Mouse (Mus musculus) lung, embryonic 15.5 days (tissue): Measurements from ENCODE around the gene Scnn1b. TPM values are rescaled to one million over a fixed set of nuclear protein-coding genes. Genes with fewer than 3 reads are reported as not detected.

Source experiments
- ATAC-seq: fragments of 200-750 bp; cut with Nextera tagmentation; 2 replicates; pipeline ENCODE4 v1.8.0; 2017; ENCODE audit warnings: moderate number of reproducible peaks, borderline replicate concordance; ENCODE audit not compliant: low FRiP score, low TSS enrichment; ENCODE audit errors: extremely low read depth
- H3K27ac ChIP-seq: fragments of 300-500 bp; sonication (generic); 2 replicates; pipeline ENCODE4 v1.5.1; 2015; ENCODE audit warnings: moderate library complexity, mild to moderate bottlenecking, inconsistent platforms
- H3K27me3 ChIP-seq: fragments of 300-500 bp; sonication (generic); 2 replicates; pipeline ENCODE4 v1.6.1; 2015; ENCODE audit warnings: inconsistent platforms
- H3K36me3 ChIP-seq: fragments of 300-500 bp; sonication (generic); 2 replicates; pipeline ENCODE4 v1.6.1; 2015; ENCODE audit warnings: inconsistent platforms
- H3K4me1 ChIP-seq: fragments of 300-500 bp; sonication (generic); 2 replicates; pipeline ENCODE4 v1.6.1; 2015; ENCODE audit warnings: inconsistent platforms
- H3K4me2 ChIP-seq: fragments of 300-500 bp; sonication (generic); 2 replicates; pipeline ENCODE4 v1.6.1; 2015; ENCODE audit warnings: inconsistent platforms, mild to moderate bottlenecking, moderate library complexity
- H3K4me3 ChIP-seq: fragments of 300-500 bp; sonication (generic); 2 replicates; pipeline ENCODE4 v1.5.1; 2015; ENCODE audit warnings: mild to moderate bottlenecking, inconsistent platforms
- H3K9ac ChIP-seq: fragments of 300-500 bp; sonication (generic); 2 replicates; pipeline ENCODE4 v1.6.1; 2015; ENCODE audit warnings: inconsistent platforms
- H3K9me3 ChIP-seq: fragments of 300-500 bp; sonication (generic); 2 replicates; pipeline ENCODE4 v1.6.1; 2016; ENCODE audit warnings: inconsistent platforms
- WGBS: fragments of 180-500 bp; shearing (Covaris S2); methylation state at CpG from one replicate; pipeline ENCODE4 v1.1.7; 2015; 5-methylcytosine and 5-hydroxymethylcytosine counted together
- polyA plus RNA-seq: library from polyadenylated mRNA; unstranded; fragments of >200 nt; fragmentation: Nextera tagmentation; extraction: Ambion mirVana; gene quantifications from 2 replicates; pipeline ENCODE4 v1.2.1, GENCODE M21; 2015

Scnn1b gene
- polyA plus RNA-seq, 1 experiment from 2014 or later = 6.8 TPM

GRCm38 (mm10) chr7:121927882-121928281, 63.0 kb downstream of the Scnn1b start:
- Histone ChIP-seq H3K4me2 (no peak overlapping the region), H3K4me1 (0 out of 2 replicates have a peak, but pooled peaks cover 11% of the 10 kb centered on the region), H3K9ac (no peak overlapping the region), H3K9me3 (no peaks in the 10 kb centered on the region), H3K27ac (no peak overlapping the region), H3K4me3 (no peak overlapping the region), H3K36me3 (peaks cover 10% of the 10 kb centered on the region), H3K27me3 (no peaks in the 10 kb centered on the region)
- no peak for ATAC-seq
- 92% methylated on average over 2 of the region's 2 CpGs for WGBS

DNA sequence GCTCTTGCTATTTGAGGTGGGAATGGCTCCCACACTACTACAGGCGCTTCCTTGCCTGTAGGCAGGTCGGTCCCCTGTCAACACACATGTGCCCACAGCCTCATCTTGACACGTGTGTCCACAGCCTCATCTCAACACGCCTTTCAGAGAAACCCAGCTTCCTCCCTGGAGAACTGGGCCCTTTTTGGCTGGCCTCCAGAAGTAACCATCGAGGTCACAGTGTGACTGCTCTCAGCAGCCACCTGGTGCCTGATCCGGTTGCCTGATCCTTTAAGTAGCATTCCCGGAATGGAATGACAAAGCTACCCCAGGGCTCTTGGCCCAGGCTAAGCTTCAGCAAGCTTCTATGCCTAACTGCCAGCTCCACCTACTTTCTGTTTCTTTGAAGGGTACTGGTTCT, 66.4 kb downstream of the Scnn1b start:
- Histone ChIP-seq H3K4me1 (peaks cover 20% of the 10 kb centered on the region), H3K27me3 (no peaks in the 10 kb centered on the region), H3K4me2 (no peak overlapping the region), H3K27ac (no peak overlapping the region; the same call in 1 of the 2 replicates), H3K9ac (no peak overlapping the region), H3K36me3 (peaks cover 10% of the 10 kb centered on the region), H3K9me3 (no peaks in the 10 kb centered on the region), H3K4me3 (no peak overlapping the region)
- 48% methylated on average over 7 of the region's 7 CpGs for WGBS
- no peak for ATAC-seq

- peaks cover 3% of the 10 kb centered on the region; the same call in 1 of the 2 replicates for H3K36me3 ChIP-seq
- no peak overlapping the region for H3K4me2 ChIP-seq
- H3K27me3 ChIP-seq = no peaks in the 10 kb centered on the region
- peak overlapping the region; percentile 41 for H3K27ac ChIP-seq
- 50% methylated on average over 6 of the region's 6 CpGs for WGBS
- H3K9me3 ChIP-seq = no peaks in the 10 kb centered on the region
- H3K4me1 ChIP-seq = peaks cover 41% of the 10 kb centered on the region
- no peak overlapping the region for H3K4me3 ChIP-seq
- ATAC-seq = no peak
- no peak overlapping the region for H3K9ac ChIP-seq
Measured at GRCm38 (mm10) chr7:121933675-121934074, 68.8 kb downstream of the Scnn1b start.

DNA sequence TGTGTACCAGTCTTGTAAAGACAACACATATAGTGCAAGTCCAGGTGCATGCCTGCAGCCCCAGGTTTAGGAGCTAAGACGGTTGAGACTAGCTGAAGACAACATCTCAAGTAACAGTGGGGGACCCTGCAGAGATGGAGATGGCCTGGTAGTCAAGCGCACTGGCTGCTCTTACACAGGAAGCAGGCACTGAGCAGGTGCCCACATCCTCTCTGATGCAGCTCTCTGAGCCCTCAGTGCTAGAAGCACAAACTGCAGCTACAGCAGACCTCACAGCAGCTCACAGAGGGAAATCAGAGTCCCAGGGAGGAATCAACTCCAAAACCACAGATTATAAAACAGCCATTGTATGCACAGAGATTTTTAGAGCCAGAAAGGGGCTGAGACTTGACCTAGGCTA, 69.5 kb downstream of the Scnn1b start:
- peaks cover 48% of the 10 kb centered on the region for H3K4me1 ChIP-seq
- no peak for ATAC-seq
- H3K27ac ChIP-seq = peak overlapping the region; percentile 41
- H3K36me3 ChIP-seq = no peaks in the 10 kb centered on the region; the same call in 1 of the 2 replicates
- no peaks in the 10 kb centered on the region for H3K9me3 ChIP-seq
- no peak overlapping the region for H3K4me2 ChIP-seq
- 79% methylated on average over 2 of the region's 2 CpGs for WGBS
- no peaks in the 10 kb centered on the region for H3K27me3 ChIP-seq
- no peak overlapping the region for H3K9ac ChIP-seq
- H3K4me3 ChIP-seq = no peak overlapping the region

- H3K27me3 ChIP-seq = no peaks in the 10 kb centered on the region
- H3K4me3 ChIP-seq = no peak overlapping the region
- no peaks in the 10 kb centered on the region for H3K9me3 ChIP-seq
- no peak overlapping the region for H3K9ac ChIP-seq
- WGBS = 50% methylated on average over 12 of the region's 12 CpGs
- ATAC-seq = no peak
- no peak overlapping the region for H3K4me2 ChIP-seq
- no peaks in the 10 kb centered on the region for H3K36me3 ChIP-seq
- peaks cover 64% of the 10 kb centered on the region for H3K4me1 ChIP-seq
- H3K27ac ChIP-seq = no peak overlapping the region; the same call in 1 of the 2 replicates
Measured at GRCm38 (mm10) chr7:121935906-121936794, 71.3 kb downstream of the Scnn1b start.

DNA sequence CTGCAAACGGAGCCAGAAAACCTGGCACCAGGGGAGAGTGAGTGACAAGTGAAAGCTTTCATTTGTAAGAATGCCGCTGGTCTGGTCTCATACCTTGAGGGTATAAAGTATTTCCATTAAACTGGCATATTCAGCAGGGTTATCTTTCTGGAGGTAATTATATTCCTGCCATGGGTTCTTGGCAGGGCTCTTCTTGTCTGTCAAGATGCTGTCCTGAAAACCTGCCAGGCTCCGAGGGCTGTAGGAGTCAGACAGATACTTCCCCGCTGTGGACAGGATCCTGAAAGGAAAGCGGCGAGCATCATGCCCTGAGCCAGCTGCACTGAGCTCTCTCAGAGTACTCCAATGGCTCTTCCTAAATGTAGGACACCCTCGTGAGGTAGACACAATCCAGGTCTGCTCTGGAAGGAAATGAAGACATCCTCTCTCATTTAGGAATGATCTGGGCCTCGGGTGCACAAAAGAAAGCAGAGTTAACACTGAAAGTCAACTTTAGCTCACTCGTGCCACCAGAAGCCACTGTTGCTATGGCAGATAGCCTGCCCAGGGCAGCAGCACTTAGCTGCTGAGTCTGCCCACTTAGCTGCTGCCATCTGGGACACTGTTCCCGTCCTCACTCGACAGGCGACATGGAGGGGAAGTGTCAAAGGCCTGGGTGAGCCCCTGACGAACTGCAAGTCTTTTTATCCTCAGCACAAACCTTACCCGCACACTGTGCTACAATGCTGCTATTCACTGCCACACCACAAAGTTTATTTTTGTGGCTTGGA, 72.2 kb downstream of the Scnn1b start:
- no peaks in the 10 kb centered on the region for H3K9me3 ChIP-seq
- peak overlapping the region; percentile 13; the same call in 1 of the 2 replicates for H3K27ac ChIP-seq
- no peak overlapping the region for H3K9ac ChIP-seq
- no peak for ATAC-seq
- 60% methylated on average over 14 of the region's 14 CpGs for WGBS
- H3K4me3 ChIP-seq = no peak overlapping the region
- H3K4me2 ChIP-seq = no peak overlapping the region
- no peaks in the 10 kb centered on the region for H3K36me3 ChIP-seq
- peaks cover 57% of the 10 kb centered on the region for H3K4me1 ChIP-seq
- H3K27me3 ChIP-seq = no peaks in the 10 kb centered on the region

DNA sequence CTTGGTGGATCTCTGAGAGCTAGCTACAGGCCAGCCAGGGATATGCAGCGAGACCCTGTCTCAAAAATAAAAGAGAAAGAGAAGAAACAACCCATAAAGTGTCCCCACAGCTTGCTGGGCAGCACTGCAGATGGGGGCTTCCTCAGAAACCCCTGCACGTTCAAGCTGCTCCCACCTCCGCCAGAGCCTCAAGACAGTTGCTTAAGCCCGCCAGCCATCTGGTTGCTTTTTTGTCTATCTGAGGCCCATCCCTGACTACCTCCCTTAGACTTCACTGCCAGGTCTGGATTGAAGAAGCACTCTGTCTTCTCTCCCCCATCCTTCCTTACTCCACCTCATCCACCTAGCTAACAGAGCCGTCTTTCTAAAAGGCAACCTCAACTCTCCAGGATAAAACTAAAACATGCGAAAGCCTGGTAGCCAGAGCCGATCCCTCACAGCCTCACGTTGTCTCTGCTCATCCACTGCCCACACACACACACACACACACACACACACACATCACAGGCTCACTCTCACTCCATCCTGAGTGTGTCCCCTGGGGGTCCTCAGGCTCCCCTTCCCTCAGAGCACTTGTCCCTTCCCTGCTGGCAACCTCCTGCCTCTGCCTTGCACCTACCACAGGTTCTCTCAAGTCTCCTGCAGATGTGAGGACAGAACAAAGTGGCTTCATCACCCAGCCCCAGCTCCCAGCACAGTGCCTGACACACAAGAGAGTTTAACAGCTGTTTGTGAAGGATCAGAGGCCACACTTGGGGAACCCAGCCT, 73.5 kb downstream of the Scnn1b start:
- H3K4me2 ChIP-seq = no peak overlapping the region
- 0 out of 2 replicates have a peak, but pooled peaks cover 1% of the 10 kb centered on the region for H3K36me3 ChIP-seq
- H3K27ac ChIP-seq = no peak overlapping the region
- no peak overlapping the region for H3K4me3 ChIP-seq
- H3K9ac ChIP-seq = no peak overlapping the region
- H3K4me1 ChIP-seq = peaks cover 53% of the 10 kb centered on the region
- no peaks in the 10 kb centered on the region for H3K27me3 ChIP-seq
- ATAC-seq = no peak
- H3K9me3 ChIP-seq = no peaks in the 10 kb centered on the region
- WGBS = 72% methylated on average over 8 of the region's 8 CpGs

- Histone ChIP-seq H3K4me3 (no peak overlapping the region), H3K27me3 (no peaks in the 10 kb centered on the region), H3K4me2 (no peak overlapping the region), H3K9me3 (no peaks in the 10 kb centered on the region), H3K4me1 (peaks cover 47% of the 10 kb centered on the region), H3K27ac (peak overlapping the region; percentile 87), H3K36me3 (0 out of 2 replicates have a peak, but pooled peaks cover 6% of the 10 kb centered on the region), H3K9ac (no peak overlapping the region)
- no peak for ATAC-seq
- WGBS = 44% methylated on average over 6 of the region's 6 CpGs
Measured at GRCm38 (mm10) chr7:121939244-121939643, 74.4 kb downstream of the Scnn1b start.

GRCm38 (mm10) chr7:121939729-121940128, 74.9 kb downstream of the Scnn1b start:
- H3K27ac ChIP-seq = peak overlapping the region; percentile 87
- 19% methylated on average over 4 of the region's 4 CpGs for WGBS
- H3K9ac ChIP-seq = no peak overlapping the region
- peak; percentile 31; the same call in 1 of the 2 replicates for ATAC-seq
- H3K9me3 ChIP-seq = no peaks in the 10 kb centered on the region
- no peaks in the 10 kb centered on the region for H3K27me3 ChIP-seq
- H3K4me3 ChIP-seq = no peak overlapping the region
- peaks cover 45% of the 10 kb centered on the region for H3K4me1 ChIP-seq
- H3K36me3 ChIP-seq = 0 out of 2 replicates have a peak, but pooled peaks cover 6% of the 10 kb centered on the region
- H3K4me2 ChIP-seq = no peak overlapping the region

DNA sequence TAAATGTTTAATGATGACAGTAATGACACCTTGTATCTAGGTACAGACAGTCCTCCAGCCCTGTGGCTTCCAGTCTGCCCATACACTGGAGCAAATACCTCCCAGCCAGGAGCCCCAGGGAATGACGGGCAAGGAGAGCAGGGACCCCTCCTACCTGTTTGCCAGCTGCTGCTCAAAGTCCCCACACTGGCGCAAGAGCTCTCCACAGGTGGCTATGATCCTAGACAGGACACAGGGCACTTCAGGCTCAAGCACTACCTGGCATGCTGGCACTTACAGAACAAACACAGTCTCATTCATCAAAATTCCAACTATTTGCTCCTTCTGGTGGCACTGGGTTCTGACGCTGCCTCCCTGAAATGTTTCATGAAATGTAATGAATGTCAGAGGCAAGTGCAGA, 76.2 kb downstream of the Scnn1b start:
- no peaks in the 10 kb centered on the region for H3K27me3 ChIP-seq
- H3K9me3 ChIP-seq = no peaks in the 10 kb centered on the region
- ATAC-seq = peak; percentile 82
- peaks cover 45% of the 10 kb centered on the region for H3K4me1 ChIP-seq
- peak overlapping the region; percentile 87 for H3K27ac ChIP-seq
- H3K4me3 ChIP-seq = no peak overlapping the region
- H3K9ac ChIP-seq = no peak overlapping the region
- 0 out of 2 replicates have a peak, but pooled peaks cover 6% of the 10 kb centered on the region for H3K36me3 ChIP-seq
- H3K4me2 ChIP-seq = 0 out of 2 replicates have a peak overlapping the region, but pooled peaks have one; percentile 9
- WGBS = 59% methylated on average over 3 of the region's 3 CpGs

DNA sequence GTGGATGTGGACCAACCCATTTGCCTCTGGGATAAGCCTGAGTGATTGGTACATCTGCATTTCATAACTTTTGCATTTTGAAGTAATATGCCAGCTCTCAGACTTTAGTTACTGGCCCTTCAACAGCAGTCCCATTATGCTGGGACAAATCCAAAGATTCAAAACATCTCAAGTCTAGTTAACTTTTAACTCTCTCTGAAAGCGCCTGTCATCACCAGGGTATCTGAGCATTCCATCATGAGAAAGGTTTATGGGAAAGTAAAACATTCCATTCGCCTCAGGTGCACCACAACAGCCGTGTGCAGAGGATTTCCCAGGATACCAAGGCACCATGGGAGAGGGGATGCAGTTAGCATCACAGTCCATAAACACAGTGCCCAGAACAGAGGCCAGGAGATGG, 76.8 kb downstream of the Scnn1b start:
- Histone ChIP-seq H3K4me2 (peak overlapping the region; percentile 9; the same call in 1 of the 2 replicates), H3K9ac (no peak overlapping the region), H3K9me3 (no peaks in the 10 kb centered on the region), H3K27me3 (no peaks in the 10 kb centered on the region), H3K27ac (peak overlapping the region; percentile 87), H3K4me1 (peaks cover 40% of the 10 kb centered on the region), H3K36me3 (0 out of 2 replicates have a peak, but pooled peaks cover 8% of the 10 kb centered on the region), H3K4me3 (no peak overlapping the region)
- peak; percentile 30; the same call in 1 of the 2 replicates for ATAC-seq
- WGBS = 59% methylated on average over 3 of the region's 3 CpGs
